Mouse (Mus musculus) R1 (cell line): ENCODE measurements around the gene Gm20388.

ENCODE experiments used
- DNase-seq: peaks from one replicate; pipeline ENCODE4 v3.0.0-alpha.2; 2018; ENCODE audit warnings: low read depth, low spot score

Gene Gm20388

GRCm38 (mm10) chr8:120520707-120521590 lies 610.3 kb downstream of the Gm20388 start:
- peak; percentile 87 for DNase-seq

GRCm38 (mm10) chr8:120521591-120521965 lies 610.9 kb downstream of the Gm20388 start:
- DNase-seq: no peak

DNA sequence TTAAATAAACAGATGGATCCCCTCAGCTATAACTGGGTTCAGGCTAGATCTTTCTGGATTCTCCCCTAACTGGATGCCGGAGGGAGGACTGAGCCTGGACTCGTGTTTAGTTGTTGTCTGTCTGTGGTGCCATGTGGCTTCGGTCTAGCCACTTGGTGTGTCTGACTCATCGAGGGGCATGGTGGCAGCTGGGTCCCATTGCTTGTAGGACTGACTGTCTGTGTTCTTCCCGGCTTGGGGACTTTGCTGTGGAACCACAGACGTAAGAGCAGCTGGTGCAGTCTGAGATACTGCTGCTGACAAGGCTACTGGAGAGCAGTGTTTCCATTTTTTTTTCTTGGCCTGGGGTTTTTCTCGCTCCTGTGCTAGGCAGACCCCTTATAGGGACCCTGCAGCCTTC lies 613.0 kb downstream of the Gm20388 start:
- DNase-seq: no peak

DNA sequence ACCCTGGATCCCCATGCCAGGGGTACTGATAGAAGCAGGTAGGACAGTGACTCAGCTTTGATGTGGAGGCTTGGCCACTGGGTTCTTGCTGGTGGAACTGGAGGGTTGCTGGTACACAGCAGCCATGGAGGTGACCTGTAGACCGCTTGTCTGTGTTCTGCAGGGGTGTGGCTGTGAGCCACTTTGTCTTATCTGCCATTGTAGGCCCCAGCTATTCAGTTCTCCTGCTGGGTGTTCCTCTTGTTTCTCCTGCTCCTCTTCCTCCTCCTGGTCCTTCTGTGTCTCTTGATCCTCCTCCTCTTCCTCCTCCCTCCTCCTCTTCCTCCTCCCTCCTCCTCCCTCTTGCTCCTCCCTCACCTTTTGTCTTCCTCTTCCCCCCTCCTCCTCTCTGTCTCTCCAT lies 614.5 kb downstream of the Gm20388 start:
- no peak for DNase-seq

GRCm38 (mm10) chr8:120525832-120526231 lies 615.2 kb downstream of the Gm20388 start:
- DNase-seq: peak; percentile 59

DNA sequence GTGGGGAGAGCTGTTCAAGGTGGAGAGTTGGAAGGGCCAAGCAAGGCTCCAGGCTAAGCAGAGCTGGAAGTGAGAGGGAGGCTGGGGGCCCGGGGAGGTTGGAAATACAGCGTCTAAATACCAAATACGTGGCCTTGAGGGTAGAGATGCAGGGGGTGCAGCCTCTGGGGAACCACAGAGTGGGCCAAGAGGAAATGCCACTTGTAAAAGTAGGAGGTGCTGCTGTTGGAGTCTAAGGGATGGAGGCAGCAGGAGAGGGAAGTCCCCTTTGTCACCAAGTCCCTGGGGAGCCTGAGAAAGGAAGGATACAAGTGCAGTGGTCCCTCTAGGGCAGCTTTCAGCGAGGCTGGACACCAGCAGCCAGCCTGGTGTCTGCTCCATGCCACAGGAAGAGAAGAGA lies 615.9 kb downstream of the Gm20388 start:
- DNase-seq: no peak

DNA sequence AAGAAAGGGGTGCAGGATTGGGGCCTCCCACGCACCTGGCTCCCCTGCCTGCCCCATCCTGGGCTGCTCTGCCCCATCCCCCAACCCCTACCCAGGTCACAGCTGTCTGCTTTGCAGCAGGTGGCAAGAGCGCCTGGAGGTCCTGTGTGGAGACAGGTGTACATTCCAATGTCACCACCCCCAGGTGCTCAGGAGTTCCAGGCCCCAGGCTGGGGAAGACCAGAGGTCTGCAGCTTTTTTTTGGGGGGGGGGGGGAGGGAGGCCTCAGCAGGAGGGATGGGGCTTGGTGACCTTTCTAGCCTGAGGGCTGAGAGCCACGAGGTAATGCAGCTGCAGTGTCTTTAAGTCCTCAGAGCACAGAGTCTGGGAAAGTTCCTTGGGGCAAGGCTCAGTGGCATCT lies 617.7 kb downstream of the Gm20388 start:
- DNase-seq: peak; percentile 52

DNA sequence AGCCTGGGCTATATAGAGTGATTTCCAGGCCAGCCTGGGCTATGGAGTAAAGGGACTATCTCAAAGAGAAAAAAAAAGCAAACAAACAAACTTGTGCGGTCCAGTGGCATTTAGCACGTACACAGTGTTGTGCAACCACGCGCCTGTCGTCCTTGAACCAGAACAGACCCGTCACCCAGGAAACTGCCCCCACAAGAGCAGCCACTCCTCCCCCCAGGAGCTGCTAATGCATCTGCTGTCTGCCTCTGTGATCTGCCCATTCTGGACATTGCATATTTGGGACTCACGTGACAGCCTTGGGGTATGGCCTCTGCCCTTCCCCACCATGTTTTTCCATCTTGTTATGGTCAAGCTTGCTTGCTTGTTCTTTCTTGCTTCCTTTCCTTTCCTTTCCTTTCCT lies 618.6 kb downstream of the Gm20388 start:
- peak; percentile 84 for DNase-seq

DNA sequence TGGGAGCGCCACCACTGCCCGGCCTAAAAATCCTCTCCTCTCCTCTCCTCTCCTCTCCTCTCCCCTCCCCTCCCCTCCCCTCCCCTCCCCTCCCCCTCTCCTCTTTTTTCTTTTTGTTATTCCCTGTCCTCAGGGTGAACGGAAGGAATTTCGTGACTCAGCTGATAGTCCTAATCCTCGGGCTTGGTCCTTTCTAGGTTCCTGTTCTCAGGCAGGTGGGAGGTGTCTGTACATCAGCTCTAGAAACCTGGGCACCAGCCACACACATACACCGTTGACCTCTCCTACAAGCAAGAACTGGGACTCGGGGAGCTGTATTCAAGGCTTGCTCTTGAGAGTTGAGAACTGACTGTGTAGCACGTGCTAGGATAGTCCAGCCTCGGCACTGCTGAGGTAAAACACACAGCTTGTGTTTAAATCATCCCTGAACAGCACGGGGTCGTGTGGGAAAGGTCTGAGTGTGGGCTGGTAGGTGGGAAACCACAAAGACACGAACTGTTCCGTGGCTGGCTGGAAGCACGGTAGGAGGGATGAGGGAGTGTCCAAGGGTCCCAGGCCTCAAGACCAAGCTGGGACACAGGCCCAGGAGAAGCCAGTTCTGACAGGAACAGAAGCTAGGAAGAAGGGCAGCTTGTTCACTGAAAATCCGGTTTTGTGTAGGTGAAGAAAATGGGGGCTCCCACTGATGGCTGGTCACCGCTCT lies 620.5 kb downstream of the Gm20388 start:
- DNase-seq: peak; percentile 96

DNA sequence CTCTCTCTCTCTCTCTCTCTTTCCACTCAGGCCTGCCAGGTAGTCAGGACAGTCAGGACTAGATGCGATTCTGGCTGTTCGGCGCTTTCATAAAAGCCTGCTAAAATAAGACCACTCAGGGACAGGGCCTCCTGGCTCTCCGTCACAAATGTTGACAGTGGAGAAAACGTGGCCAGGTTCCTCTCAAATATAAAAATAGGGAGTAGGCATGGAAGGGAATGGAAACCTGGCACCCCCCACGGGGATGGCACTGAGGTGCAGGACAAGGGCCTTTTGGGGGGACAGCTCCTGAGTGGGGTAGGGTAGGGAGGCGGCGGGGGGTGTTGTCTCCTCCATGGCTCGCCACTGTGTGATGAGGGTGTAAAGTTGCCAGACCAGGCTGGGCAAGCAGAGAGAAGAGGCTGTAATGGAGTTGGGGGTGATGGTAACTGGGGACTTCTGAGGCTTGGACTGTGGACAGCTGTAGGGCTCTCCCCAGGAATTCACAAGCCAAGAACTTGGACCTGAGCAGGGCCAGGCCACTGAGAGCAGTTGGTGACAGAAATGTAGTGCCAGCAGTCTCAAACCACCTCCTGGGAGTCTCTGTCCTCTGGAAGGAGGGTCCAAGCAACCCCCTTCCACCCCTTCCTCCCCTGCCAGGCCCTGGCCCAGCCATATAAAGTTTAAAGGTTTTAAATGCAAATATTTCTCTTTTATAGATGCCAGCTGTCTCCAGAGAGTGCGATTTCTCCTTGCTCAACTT lies 621.3 kb downstream of the Gm20388 start:
- no peak for DNase-seq

DNA sequence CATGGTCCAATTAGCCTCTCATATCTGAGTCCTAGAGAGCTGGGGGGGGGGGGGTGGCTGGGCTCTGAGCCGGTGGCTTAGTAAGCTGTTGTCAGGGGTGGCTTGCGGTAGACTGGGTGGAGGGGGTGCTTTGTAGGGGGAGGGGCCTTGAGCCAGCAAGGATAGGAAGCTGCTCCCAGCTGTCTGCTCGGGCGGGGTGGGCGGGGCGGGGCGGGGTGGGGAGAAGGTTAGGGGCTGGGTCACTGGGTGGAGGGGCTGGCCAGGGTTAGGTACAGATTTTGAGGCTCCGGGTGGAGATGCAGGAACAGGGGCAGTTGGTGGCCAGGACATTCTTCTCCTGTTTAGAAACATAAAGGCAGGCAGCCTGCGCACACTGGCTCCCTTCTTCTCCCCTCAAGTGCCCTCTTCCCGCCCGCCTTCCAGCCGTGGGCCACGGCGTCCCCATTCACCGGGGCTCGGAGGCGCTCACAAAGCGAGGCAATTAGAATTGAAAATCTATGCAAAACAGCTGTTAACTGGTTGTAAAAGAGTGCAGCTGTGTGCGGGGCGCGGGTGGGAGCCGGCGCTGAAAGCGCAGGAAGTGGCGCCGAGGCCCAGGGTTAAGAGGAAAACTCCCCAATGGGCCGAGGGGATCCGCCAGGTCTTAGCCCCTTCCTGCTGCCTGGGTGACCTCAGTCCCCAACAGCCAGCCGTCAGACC lies 622.0 kb downstream of the Gm20388 start:
- DNase-seq: peak; percentile 89

DNA sequence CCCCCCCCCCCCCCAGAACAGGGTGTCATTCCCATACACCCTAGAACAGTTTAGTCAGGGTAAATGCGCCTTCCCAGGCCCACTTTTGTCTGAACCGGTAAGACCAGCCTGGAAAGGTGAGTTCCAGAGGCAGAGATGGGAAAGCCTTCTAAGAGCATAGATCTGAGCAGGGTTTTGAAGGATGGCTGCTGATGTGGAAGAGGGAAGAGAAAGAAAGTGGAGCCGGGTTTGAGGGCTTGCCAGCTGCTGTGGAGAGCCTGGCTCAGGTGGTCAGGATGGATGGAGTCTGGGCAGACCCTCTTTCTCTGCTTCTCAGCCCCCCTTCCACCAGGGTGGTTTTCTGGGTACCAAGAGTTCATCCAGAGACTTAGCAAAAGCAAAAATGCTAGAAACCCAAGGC lies 622.7 kb downstream of the Gm20388 start:
- DNase-seq: no peak

- DNase-seq: no peak
These were observed 623.4 kb downstream of the Gm20388 start for GRCm38 (mm10) chr8:120534080-120534479.

DNA sequence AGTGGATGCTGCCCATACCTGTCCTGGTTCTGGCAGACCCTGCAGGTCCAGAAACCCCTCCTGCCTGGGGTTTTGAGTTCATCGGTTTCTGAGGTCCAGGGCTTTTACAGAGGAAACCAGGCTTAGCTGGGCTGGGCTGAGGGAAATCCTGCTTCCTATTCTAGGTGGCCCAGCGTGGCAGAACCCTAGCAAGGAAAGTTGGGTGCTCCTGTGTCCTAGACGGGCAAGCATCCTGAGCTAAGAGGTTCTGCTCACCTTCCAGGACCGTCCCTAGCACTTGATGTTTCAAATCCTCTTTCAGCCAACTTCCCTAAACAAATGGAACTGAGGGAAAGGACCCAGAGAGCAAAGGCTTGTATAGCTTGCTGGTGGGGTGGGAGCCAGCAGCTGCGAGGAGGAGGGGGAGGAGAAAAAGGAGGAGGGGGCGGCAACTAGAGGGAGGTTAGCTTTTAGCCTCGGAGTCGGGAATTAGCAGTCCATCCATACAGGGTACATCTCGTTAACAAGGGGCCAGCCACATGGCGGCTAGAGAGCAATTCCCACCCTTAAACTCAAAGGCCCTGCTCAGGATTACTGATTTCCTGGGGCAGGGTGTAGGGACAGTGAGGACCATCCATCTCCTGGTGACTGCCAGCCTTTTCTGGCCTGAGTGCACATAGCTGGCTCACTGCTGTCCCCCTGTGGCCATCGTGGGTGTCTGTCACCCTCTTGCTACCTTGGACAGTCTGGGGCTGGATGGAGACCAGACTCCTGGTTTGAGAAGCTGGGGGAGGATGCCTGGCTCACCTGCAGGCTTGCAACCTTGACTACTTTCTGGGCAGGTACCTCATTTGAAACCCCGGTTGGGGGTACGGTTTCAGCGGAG lies 624.1 kb downstream of the Gm20388 start:
- peak; percentile 92 for DNase-seq

DNA sequence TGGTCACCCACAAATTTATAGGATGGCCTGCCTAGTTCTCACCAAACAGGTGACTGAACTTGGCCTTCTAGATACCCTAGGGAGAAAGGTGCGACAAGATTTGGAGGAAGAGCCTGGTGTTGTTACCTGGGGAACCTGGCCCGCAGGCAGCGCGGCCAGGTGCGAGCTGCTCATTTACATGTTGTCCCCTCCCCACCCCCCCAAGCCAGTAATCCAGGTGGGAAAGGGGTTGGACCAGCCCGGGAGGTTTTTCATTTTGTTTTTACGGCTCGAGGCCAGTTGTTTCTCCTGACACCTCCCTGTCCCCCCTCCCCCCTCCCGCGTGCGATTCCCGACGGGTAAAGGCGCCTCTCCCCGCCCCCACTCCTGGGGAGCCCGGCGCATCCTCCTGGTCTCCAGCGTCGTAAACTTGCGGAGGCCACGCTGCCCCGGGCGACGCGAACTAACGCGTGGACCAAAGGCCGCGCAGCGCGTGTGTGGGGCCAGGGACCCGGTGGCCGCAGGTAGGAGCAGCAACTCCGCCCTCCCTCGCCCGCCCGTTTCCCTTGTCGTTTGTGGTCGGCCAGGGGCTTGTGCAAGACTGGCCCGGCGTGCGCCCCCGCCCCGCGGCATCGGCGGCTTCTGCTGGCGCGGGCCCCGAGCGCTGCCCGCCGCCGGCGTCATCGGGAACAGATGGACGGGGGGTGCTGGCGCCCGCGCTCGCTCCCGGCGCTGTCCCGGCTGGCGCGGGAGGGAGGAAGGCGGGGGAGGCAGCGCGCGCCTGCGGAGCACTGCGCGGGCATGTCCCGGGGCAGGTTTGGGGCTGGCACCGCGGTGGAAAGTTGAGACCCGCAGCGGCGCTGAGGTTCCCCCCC lies 625.0 kb downstream of the Gm20388 start:
- peak; percentile 79 for DNase-seq

GRCm38 (mm10) chr8:120536306-120537206 lies 625.9 kb downstream of the Gm20388 start:
- peak; percentile 75 for DNase-seq

DNA sequence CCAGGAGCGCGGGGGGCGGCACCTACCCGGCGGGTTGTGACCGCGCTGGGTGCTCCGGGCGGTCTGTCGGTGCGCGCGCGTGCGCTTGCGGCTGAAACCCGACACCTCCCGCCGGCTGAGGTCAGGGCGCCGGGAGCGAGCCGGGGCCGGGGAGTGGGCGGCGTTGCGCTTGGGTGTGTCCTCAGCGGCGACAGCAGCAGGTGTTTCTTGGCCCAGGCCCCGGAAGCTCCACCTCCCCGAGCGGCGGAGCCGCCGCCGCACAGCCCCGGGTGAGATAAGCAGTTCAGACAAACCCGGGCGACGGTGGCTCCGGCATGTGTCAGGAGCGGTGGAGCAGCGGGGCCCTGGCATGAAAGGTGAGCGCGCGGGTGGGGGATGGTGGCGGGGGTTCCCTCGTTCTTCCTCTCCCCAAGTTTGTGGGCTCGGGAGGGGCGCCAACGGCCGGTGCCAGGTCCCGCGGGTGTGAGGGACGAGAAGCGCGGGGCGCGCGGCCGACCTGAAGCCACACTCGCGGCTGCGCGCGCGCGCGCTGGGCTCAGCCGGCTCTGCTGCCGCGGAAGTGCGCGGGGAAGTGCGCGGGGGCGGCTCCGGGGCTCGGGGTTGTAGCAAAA lies 626.7 kb downstream of the Gm20388 start:
- peak; percentile 84 for DNase-seq

DNA sequence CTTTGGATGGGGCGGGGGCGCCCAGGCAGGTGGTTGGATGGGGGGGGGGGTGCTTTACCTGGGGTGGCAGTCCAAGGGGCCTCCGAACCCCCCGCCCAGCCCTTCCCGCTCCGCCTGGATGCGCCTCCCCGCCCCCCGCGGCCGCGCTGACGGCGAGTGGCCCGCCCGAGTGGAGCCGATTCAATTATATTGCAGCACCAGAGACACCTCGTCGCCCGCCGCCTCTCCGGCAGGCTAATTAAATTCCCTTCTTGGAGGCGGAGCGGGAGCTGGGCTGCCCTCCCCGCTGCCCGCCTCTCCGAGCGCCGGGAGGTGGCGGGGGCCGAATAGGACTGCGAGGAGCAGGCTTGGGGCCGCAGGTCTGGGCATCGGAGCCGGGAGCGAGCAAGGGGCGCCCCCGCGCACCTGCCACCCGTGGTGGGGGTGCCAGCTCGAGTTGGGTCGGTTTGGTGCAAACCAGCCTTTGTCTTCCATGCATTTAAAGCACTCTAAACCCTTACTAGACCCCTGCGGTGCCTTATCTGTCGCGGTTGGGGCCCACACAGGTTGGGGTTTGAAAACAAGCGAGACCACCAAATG lies 627.3 kb downstream of the Gm20388 start:
- DNase-seq: peak; percentile 69
